Mouse (Mus musculus): ENCODE data around the gene Zmynd8.
"Not testable (repeated sequence)": the region's sequence is repeated elsewhere in the genome, so short reads cannot be mapped to it uniquely, and the experiment has no call there.

The Zmynd8 gene

GRCm38 (mm10) chr2:165811536-165811935, 87.3 kb downstream of the Zmynd8 start:
- no peak for DNase-seq (ENCODE audit: extremely low read depth, insufficient read length, low spot score)

DNA sequence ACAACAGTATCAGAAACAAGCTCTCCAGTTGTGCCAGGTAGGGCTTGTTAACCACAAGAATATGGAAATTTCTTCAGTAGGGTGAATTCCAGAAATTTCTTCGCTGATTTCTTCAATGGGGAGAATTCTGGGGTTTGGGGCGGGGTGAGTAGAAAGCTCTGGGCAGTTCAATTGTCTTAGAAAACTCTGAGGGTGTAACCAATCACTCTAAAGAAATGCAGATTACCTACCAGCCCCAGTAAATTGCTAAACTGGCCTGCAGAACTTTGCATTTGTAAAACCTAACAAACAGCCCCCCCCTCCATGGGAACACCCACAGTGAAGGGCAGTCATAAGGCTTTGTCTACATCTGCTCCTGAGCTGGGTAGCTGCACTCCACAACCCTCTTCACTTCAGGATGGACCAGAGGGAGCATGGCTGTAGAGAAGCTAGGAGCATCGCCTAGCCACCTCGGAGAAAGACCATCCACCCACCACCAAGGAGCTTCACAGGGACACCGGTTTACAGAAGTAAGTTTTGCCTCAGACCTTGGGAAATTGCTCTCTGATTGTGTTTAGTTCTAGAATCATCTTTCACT, 88.8 kb downstream of the Zmynd8 start:
- DNase-seq (ENCODE audit: extremely low read depth, insufficient read length, low spot score): no peak

GRCm38 (mm10) chr2:165809091-165809490, 89.7 kb downstream of the Zmynd8 start:
- no peak for DNase-seq (ENCODE audit: extremely low read depth, insufficient read length, low spot score)

DNA sequence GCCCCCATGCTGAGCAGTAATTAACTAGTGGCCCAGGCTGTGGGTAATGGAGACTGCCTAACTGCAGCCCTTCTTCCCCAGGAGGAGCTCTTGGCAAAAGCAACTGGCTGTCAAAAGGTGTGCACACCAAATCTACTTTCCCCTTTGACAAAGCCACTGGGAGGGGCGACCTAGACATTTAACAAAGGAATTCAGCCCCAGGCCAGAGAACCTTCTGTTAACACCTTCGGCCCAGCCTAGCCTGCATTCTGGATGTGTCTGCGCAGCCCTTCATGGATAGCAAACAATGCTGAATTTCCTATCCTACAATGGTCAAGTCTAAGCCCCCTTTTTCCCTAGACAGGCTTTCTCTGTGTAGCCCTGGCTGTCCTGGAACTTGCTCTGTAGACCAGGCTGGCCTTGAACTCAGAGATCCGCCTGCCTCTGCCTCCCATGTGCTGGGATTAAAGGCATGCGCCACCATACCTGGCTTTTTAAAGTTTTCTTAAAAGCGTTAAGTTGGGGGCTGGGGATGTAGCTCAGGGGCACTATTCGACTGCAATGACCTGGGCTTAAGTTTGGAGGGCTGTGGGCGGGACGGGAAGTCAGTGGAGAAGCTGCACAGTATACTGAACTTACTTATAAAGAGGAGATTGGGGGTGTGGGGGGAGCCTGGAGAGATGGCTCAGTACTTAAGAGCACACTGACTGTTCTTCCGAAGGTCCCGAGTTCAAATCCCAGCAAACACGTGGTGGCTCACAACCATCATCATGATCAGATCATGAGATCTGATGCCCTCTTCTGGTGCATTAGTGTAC, 90.4 kb downstream of the Zmynd8 start:
- no peak for DNase-seq (ENCODE audit: extremely low read depth, insufficient read length, low spot score)

GRCm38 (mm10) chr2:165800174-165800573, 98.6 kb downstream of the Zmynd8 start:
- not testable (repeated sequence) for DNase-seq (ENCODE audit: extremely low read depth, insufficient read length, low spot score)

GRCm38 (mm10) chr2:165797876-165798275, 100.9 kb downstream of the Zmynd8 start:
- DNase-seq (ENCODE audit: extremely low read depth, insufficient read length, low spot score): no peak

DNA sequence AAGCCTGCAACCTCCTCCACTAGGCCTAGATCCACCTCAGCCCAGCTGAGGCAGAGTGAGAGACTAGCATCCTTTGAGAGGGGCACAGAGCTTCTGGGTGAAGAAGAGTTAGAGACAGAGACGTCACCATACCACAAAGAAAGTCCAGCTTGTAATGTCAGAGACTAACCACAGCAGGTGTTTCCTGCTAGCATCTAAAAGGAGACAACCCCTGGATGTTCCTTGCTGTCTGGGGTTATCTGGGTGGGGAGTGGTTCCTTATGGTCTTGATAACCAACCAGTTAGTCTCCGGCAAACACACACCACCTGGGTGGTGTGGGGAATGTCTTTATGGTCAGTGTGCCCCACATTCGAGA, 105.6 kb downstream of the Zmynd8 start:
- no peak for DNase-seq (ENCODE audit: extremely low read depth, insufficient read length, low spot score)

GRCm38 (mm10) chr2:165792431-165793282, 106.2 kb downstream of the Zmynd8 start:
- no peak for DNase-seq (ENCODE audit: extremely low read depth, insufficient read length, low spot score)

GRCm38 (mm10) chr2:165791657-165792056, 107.2 kb downstream of the Zmynd8 start:
- no peak for DNase-seq (ENCODE audit: extremely low read depth, insufficient read length, low spot score)

- DNase-seq (ENCODE audit: extremely low read depth, insufficient read length, low spot score): no peak
Measured at GRCm38 (mm10) chr2:165791026-165791425, 107.8 kb downstream of the Zmynd8 start.

DNA sequence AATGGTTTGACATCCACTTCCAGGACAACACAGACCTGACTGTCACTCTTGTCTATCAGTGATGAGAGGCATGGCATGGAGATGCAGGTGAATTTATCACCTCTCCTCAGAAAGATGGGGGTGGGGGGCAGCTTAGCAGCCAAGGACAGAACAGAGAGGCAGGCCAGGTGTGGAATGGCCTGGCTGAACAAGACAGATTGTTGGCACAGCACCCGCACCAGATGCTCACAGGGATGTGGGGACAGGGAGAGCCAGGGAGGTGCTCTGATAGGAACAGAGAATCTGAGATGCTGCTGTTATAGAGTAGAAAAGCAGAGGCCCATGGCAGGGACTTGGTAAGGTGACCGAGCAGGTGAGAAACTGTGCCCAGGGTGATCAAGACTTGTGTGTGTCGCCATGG, 109.1 kb downstream of the Zmynd8 start:
- no peak for DNase-seq (ENCODE audit: extremely low read depth, insufficient read length, low spot score)

DNA sequence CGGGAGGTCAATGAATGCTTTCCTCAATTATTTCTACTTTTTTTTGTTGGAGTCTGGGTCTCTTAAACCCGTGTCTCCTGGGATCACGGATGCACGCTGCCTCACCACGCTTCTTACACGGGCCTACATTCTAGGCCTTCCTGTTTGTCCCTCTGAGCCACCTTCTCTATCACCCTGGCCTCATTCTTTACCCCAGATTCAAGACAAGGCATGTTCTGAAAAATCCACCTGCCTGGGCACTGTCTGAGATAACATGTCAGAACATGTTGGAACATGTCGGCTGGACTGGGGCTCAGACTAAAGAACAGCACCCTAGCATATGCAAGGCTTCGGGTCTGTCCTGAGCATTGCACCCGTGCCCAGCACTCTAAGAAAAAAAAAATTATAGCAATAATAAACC, 110.0 kb downstream of the Zmynd8 start:
- no peak for DNase-seq (ENCODE audit: extremely low read depth, insufficient read length, low spot score)

DNA sequence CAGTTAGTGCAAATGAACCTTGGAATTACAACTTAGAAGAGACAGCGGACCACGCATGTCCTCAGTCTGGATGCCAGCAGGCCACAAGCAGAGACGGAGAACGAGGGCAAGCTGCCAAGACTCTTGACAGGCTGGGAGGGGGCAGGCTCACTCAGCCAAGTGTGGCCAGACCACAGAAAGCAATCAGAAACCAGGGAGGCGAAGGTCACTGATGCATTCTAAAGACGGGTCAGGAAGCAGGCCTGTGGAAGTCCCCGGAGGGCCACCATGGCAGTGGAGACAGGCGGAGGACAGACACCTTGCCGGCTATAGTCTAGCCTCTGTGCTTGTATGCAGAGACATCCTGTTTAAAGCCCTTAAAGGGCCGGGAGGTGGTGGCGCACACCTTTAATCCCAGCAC, 110.8 kb downstream of the Zmynd8 start:
- no peak for DNase-seq (ENCODE audit: extremely low read depth, insufficient read length, low spot score)

- no peak for DNase-seq (ENCODE audit: extremely low read depth, insufficient read length, low spot score)
Measured at GRCm38 (mm10) chr2:165786467-165786866, 112.3 kb downstream of the Zmynd8 start.

DNA sequence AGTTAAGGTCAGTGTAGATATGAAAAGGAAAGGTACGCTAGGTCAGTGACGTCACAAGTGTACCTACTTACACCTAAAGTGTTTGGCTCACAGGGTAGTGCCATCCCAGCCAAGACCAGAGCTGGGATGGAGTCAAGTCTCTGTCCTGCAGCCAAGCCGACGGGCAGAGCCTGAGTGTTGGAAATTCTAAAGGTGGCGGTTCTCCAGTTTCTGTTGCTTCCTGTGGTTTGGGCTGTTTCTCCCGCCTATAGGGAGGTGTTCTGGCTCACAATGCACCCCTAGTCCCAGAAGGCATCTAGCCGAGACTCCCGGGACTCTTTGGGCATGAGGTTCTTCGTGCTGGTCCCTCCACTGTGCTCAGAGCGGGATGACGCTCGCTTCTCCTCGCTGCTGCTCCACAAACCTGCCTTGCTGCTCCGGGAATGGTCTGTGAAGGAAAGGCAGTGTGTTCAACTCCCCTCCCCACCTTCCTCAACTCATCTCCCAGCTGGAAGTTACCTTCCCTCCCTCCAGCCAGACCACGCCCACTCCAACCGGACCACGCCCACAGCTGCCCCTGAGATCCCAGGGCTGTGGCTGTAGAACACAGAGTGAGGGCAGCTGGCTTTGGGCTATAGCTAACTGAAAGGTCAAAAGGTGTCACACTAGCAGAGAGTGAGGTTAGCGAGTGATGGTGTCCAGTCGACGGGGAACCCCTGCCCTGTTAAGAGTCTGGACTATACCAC, 113.3 kb downstream of the Zmynd8 start:
- DNase-seq (ENCODE audit: extremely low read depth, insufficient read length, low spot score): no peak

DNA sequence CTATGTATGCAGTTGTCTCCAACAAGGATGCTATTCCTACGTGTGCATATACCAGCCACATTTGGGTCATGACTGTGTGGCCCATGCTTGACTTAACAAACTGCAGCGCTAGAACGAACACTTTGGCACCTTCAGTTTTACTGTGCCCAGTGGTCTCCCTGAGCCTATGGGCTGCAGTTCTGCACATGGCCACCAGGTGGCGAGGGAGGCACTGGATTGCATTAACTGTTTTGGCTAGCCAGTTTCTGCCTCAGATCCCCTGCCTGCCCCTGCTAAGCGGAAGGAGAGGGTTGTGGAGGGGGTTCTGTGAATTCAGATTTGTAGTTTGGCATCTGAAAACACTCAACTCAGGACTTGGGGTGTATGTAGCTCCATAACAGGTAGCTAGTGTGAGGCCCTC, 116.5 kb downstream of the Zmynd8 start:
- no peak for DNase-seq (ENCODE audit: extremely low read depth, insufficient read length, low spot score)

DNA sequence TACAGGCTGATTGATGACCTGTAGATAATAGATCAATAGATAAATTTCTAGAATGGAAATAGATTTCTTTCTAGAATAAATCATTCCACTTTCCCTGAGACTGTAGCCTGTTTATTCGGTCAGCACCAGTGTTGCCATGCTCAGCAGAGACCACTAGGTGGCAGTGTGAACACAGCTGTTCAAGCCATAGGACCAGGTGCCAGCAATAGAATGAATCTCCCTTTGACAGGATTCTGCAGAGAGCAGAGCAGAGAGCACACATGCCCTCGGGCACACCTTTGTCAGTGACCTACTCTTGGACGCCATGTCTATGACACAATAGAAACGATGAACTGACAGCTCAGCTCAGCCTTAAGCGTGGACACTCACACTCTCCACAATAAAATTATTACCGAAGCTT, 119.9 kb downstream of the Zmynd8 start:
- no peak for DNase-seq (ENCODE audit: extremely low read depth, insufficient read length, low spot score)

DNA sequence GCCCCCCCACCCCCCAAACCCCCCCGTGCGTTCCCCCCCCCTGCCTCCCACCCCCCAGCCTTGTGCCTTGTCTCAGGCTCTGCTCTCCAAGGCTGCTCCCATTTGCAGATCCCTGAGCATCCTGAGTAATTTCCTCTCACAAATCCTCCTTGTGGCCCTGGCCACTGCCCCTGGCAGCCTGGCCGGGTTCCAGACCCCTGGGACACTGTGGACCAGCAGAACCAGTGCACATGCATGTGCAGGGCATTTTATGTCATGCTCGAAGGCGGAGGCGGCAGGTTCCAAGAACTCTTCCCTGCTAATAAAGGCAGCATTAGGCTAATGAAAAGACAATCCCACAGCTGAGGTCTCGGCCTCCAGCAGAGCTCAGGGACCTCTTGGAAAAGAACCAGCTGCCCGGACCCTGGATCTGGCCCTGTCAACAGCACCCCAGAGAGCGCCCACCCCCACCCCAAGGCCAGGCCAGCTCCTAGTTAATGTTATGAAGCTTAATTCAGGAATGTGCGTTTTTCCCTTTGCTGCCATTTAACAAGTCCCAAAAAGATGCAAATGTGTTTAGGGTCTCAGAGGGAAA, 129.4 kb downstream of the Zmynd8 start:
- no peak for DNase-seq (ENCODE audit: extremely low read depth, insufficient read length, low spot score)

- no peak for DNase-seq (ENCODE audit: extremely low read depth, insufficient read length, low spot score)
Measured at GRCm38 (mm10) chr2:165768805-165769358, 129.9 kb downstream of the Zmynd8 start.

GRCm38 (mm10) chr2:165759421-165759985, 139.3 kb downstream of the Zmynd8 start:
- DNase-seq (ENCODE audit: extremely low read depth, insufficient read length, low spot score): no peak
